Comparison of ENCODE assay signal across 9 mouse cellular contexts in the genomic region with DNA sequence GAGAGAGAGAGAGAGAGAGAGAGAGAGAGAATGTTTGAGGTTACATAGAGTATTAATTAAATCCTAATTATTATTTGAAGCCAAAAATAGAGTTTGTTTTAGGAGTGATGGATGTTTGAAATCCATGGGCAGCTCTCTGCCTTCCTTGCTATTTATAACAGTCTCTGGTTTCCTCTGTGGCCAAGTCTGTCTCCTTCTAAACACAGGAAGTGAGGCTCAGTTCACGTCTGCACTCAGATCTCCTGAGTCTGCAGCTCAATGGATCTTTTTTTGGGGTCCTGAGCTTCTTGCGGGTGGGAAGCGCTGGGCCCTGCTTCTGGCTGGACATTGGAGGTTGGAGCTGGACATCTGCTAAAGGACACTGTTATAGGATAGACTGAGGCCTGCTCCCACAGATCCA. TPM values are rescaled to one million over a fixed set of nuclear protein-coding genes. Genes with fewer than 3 reads are reported as not detected.
DNase-seq lines count a peak whose midpoint lies in the region; ATAC-seq and TF ChIP-seq lines count a peak whose summit lies in the region.
"Had no signal": no experiment of that assay in that cellular context is flagged by ENCODE, and none has a peak within 500 bp of the region (broad histone marks: within the 10 kb centered on the region; RNA-seq: fewer than 3 reads in every experiment).

No protein-coding gene starts in this region.

- H3K4me3 ChIP-seq in heart, embryonic 11.5 days (ENCODE audit: low read depth, low read length), result no peak overlapping the region
- H3K4me3 ChIP-seq in heart, adult 2 months, result no peak overlapping the region
- no peak overlapping the region for H3K4me3 ChIP-seq in liver, embryonic 11.5 days (ENCODE audit: low read depth, low read length)
- H3K4me3 ChIP-seq in liver, postnatal 0 days (ENCODE audit: low read depth, low read length), result no peak overlapping the region
- no peak overlapping the region for H3K4me3 ChIP-seq in cortical plate, adult 2 months (ENCODE audit: insufficient read depth, low read length)
- H3K4me3 ChIP-seq in myocyte, result no peak overlapping the region
- H3K4me3 ChIP-seq in forebrain, embryonic 12.5 days (replicated peaks), result no peak overlapping the region

- H3K27ac ChIP-seq in heart, embryonic 11.5 days (ENCODE audit: low read depth, low read length), result peak overlapping the region; percentile 47; the same call in 1 of the 2 replicates
- H3K27ac ChIP-seq in heart, adult 2 months, result no peak overlapping the region
- H3K27ac ChIP-seq in liver, embryonic 11.5 days (ENCODE audit: low read depth, low read length), result peak overlapping the region; percentile 59; the same call in 1 of the 2 replicates
- H3K27ac ChIP-seq in liver, postnatal 0 days (ENCODE audit: low read depth), result no peak overlapping the region
- peak overlapping the region; percentile 50 for H3K27ac ChIP-seq in cortical plate, adult 2 months (ENCODE audit: insufficient read depth, low read length)
- H3K27ac ChIP-seq in forebrain, embryonic 12.5 days, result no peak overlapping the region

- 0 out of 2 replicates have a peak overlapping the region, but pooled peaks have one; percentile 12 for H3K9ac ChIP-seq in heart, embryonic 11.5 days (ENCODE audit: low read depth, low read length)
- H3K9ac ChIP-seq in heart, adult 2 months (ENCODE audit: low read depth, low read length), result no peak overlapping the region
- H3K9ac ChIP-seq in liver, embryonic 11.5 days (ENCODE audit: low read depth, low read length), result no peak overlapping the region; the same call in 1 of the 2 replicates
- no peak overlapping the region for H3K9ac ChIP-seq in liver, postnatal 0 days (replicated peaks)
- H3K9ac ChIP-seq in forebrain, embryonic 12.5 days, result no peak overlapping the region

- intact Hi-C loops in heart, adult 2 months (cut with DNase I), result no loop called here

- no peak for ATAC-seq in heart, embryonic 11.5 days (replicated peaks; ENCODE audit: insufficient number of reproducible peaks, low FRiP score, low TSS enrichment)
- no peak for ATAC-seq in liver, embryonic 11.5 days (replicated peaks; ENCODE audit: low FRiP score)
- no peak for ATAC-seq in liver, postnatal 0 days
- no peak for ATAC-seq in forebrain, embryonic 12.5 days (ENCODE audit: low FRiP score)

- no peaks in the 10 kb centered on the region for H3K27me3 ChIP-seq in heart, embryonic 11.5 days (ENCODE audit: control insufficient read depth, insufficient read depth, low read length)
- H3K27me3 ChIP-seq in heart, adult 2 months (ENCODE audit: control insufficient read depth, insufficient read depth, low read length), result peaks cover 4% of the 10 kb centered on the region
- no peaks in the 10 kb centered on the region for H3K27me3 ChIP-seq in liver, embryonic 11.5 days (replicated peaks; ENCODE audit: control insufficient read depth, insufficient read depth, low read length)
- H3K27me3 ChIP-seq in liver, postnatal 0 days (ENCODE audit: insufficient read depth, low read length), result peaks cover 13% of the 10 kb centered on the region; the same call in 1 of the 2 replicates
- H3K27me3 ChIP-seq in myocyte (ENCODE audit: control insufficient read depth, insufficient read depth, insufficient read length), result no peaks in the 10 kb centered on the region
- peaks cover 4% of the 10 kb centered on the region; the same call in 1 of the 2 replicates for H3K27me3 ChIP-seq in forebrain, embryonic 12.5 days

- TF ChIP-seq POLR2A in heart, adult 2 months (IDR thresholded peaks at IDR 0.05; ENCODE audit: insufficient read depth, low read depth, low read length), result no peak
- no peak for TF ChIP-seq POLR2A in cortical plate, adult 2 months (IDR thresholded peaks at IDR 0.05; ENCODE audit: extremely low read depth, insufficient read depth, low read length)
- no peak for TF ChIP-seq POLR2A in myocyte (IDR thresholded peaks at IDR 0.05; ENCODE audit: insufficient read length, low read depth)

- WGBS in heart, embryonic 11.5 days (ENCODE audit: insufficient replicate concordance), result 38% methylated on average over 3 of the region's 3 CpGs
- WGBS in heart, adult 2 months, result 32% methylated on average over 3 of the region's 3 CpGs
- 31% methylated on average over 3 of the region's 3 CpGs for WGBS in liver, embryonic 11.5 days
- WGBS in liver, postnatal 0 days (ENCODE audit: insufficient replicate concordance), result 35% methylated on average over 3 of the region's 3 CpGs
- 88% methylated on average over 3 of the region's 3 CpGs for WGBS in forebrain, embryonic 12.5 days

- no peak for TF ChIP-seq CTCF in heart, adult 2 months (IDR thresholded peaks at IDR 0.05)
- no peak for TF ChIP-seq CTCF in liver, postnatal 0 days (IDR thresholded peaks at IDR 0.05; ENCODE audit: low read depth)
- no peak for TF ChIP-seq CTCF in cortical plate, adult 2 months (IDR thresholded peaks at IDR 0.05; ENCODE audit: extremely low read depth, insufficient read depth, low read length)

- no peak for DNase-seq in heart, adult 2 months
- DNase-seq in liver, embryonic 11.5 days (ENCODE audit: low spot score), result no peak
- DNase-seq in liver, postnatal 0 days, result no peak
- DNase-seq in urinary bladder, adult 2 months (ENCODE audit: low spot score), result no peak
- DNase-seq: lung, adult 2 months had no signal

- no peak overlapping the region for H3K4me2 ChIP-seq in heart, embryonic 11.5 days
- no peak overlapping the region for H3K4me2 ChIP-seq in liver, embryonic 11.5 days
- no peak overlapping the region for H3K4me2 ChIP-seq in liver, postnatal 0 days (ENCODE audit: low read depth, low read length)
- H3K4me2 ChIP-seq in myocyte (ENCODE audit: low read depth), result peak overlapping the region; percentile 65
- H3K4me2 ChIP-seq in forebrain, embryonic 12.5 days, result no peak overlapping the region

- no peak overlapping the region for H3ac ChIP-seq in myocyte (ENCODE audit: control insufficient read depth, insufficient read length)

- no peak for TF ChIP-seq EP300 in heart, adult 2 months (IDR thresholded peaks at IDR 0.05; ENCODE audit: insufficient read depth, low read depth, low read length)
- TF ChIP-seq EP300 in liver, postnatal 0 days (IDR thresholded peaks at IDR 0.05; ENCODE audit: low read depth), result no peak

- H3K36me3 ChIP-seq in heart, embryonic 11.5 days (ENCODE audit: control insufficient read depth, insufficient read depth, low read length), result no peaks in the 10 kb centered on the region
- H3K36me3 ChIP-seq in heart, adult 2 months (ENCODE audit: control insufficient read depth, insufficient read depth, low read length), result no peaks in the 10 kb centered on the region
- H3K36me3 ChIP-seq in liver, embryonic 11.5 days (ENCODE audit: control insufficient read depth, insufficient read depth, low read length), result no peaks in the 10 kb centered on the region
- no peaks in the 10 kb centered on the region for H3K36me3 ChIP-seq in liver, postnatal 0 days (replicated peaks; ENCODE audit: insufficient read depth, low read length)
- H3K36me3 ChIP-seq in myocyte (ENCODE audit: control insufficient read depth, insufficient read depth), result no peaks in the 10 kb centered on the region
- no peaks in the 10 kb centered on the region for H3K36me3 ChIP-seq in forebrain, embryonic 12.5 days (replicated peaks)

- peaks cover 56% of the 10 kb centered on the region for H3K4me1 ChIP-seq in heart, embryonic 11.5 days (ENCODE audit: control insufficient read depth, insufficient read depth, low read length)
- peaks cover 7% of the 10 kb centered on the region for H3K4me1 ChIP-seq in heart, adult 2 months (ENCODE audit: control insufficient read depth, insufficient read depth, low read length)
- peaks cover 39% of the 10 kb centered on the region for H3K4me1 ChIP-seq in liver, embryonic 11.5 days (replicated peaks; ENCODE audit: control insufficient read depth, insufficient read depth, low read length)
- H3K4me1 ChIP-seq in liver, postnatal 0 days (ENCODE audit: insufficient read depth), result peaks cover 39% of the 10 kb centered on the region
- H3K4me1 ChIP-seq in cortical plate, adult 2 months (ENCODE audit: control insufficient read depth, insufficient read depth, low read length), result peaks cover 11% of the 10 kb centered on the region
- peaks cover 23% of the 10 kb centered on the region for H3K4me1 ChIP-seq in forebrain, embryonic 12.5 days

- H3K79me2 ChIP-seq in heart, adult 2 months (replicated peaks; ENCODE audit: control insufficient read depth, insufficient read depth, low read length), result no peaks in the 10 kb centered on the region
- H3K79me2 ChIP-seq in myocyte (ENCODE audit: control insufficient read depth, insufficient read depth), result peaks cover 12% of the 10 kb centered on the region

- no peaks in the 10 kb centered on the region for H3K9me3 ChIP-seq in heart, embryonic 11.5 days (replicated peaks; ENCODE audit: control insufficient read depth, low read length)
- H3K9me3 ChIP-seq in liver, embryonic 11.5 days (ENCODE audit: control insufficient read depth, low read length), result no peaks in the 10 kb centered on the region
- H3K9me3 ChIP-seq in liver, postnatal 0 days (ENCODE audit: low read length), result no peaks in the 10 kb centered on the region
- H3K9me3 ChIP-seq in forebrain, embryonic 12.5 days, result no peaks in the 10 kb centered on the region

TF ChIP-seq in myocyte, 11 proteins besides CTCF, POLR2A, EP300 and RAD21:
- TF ChIP-seq MYOD1 (IDR thresholded peaks at IDR 0.05; ENCODE audit: control insufficient read depth in 1 of 3, insufficient read length in 2 of 3, low read depth in 2 of 3), result no peak
- no peak for TF ChIP-seq TCF12 (IDR thresholded peaks at IDR 0.05; ENCODE audit: insufficient read depth, poor library complexity, severe bottlenecking)
- TF ChIP-seq USF1 (IDR thresholded peaks at IDR 0.05; ENCODE audit: low read depth), result no peak
- TF ChIP-seq CEBPB (IDR thresholded peaks at IDR 0.05; ENCODE audit: insufficient read depth, poor library complexity, severe bottlenecking), result no peak
- no peak for TF ChIP-seq POLR2AphosphoS2 (IDR thresholded peaks at IDR 0.05; ENCODE audit: insufficient read length, low read depth)

RNA-seq across cellular contexts. Expression of a gene that starts 3.3 kb away (rescaled TPM):
- polyA plus RNA-seq in heart, embryonic 11.5 days (2014; fragmentation: Nextera tagmentation; extraction: Ambion mirVana), result 3.9 TPM in 2 replicates
- total RNA-seq in heart, adult 2 months (2021), result under 1 TPM; 0.78 to 0.98 TPM
- polyA plus RNA-seq in heart, adult 2 months (2012; rRNA removed), result 1.7 and 2.7 TPM in 2 replicates
- 3.6 and 4.8 TPM in 2 replicates for polyA plus RNA-seq in liver, embryonic 11.5 days (2014; fragmentation: Nextera tagmentation; extraction: Ambion mirVana)
- 0.91 and 1.1 TPM in 2 replicates for polyA plus RNA-seq in liver, postnatal 0 days (2015; fragmentation: Nextera tagmentation; extraction: Ambion mirVana)
- 42.5 and 44.4 TPM in 2 replicates for polyA plus RNA-seq in cortical plate, adult 2 months (2012; rRNA removed)
- polyA plus RNA-seq in myocyte (2012; fragmentation: generic; extraction: Trizol), result 16.8 TPM
- polyA plus RNA-seq in urinary bladder, adult 2 months (2012; rRNA removed), result 2.4 and 2.8 TPM in 2 replicates
- 45.7 and 47.7 TPM in 2 replicates for polyA plus RNA-seq in forebrain, embryonic 12.5 days (2016; fragmentation: Nextera tagmentation; extraction: Ambion mirVana)

Comparison
In these comparisons a context has a peak if more than half of its experiments do, and no peak if none do; other contexts are left out.
1. H3K27ac ChIP-seq: peak in heart, embryonic 11.5 days (single experiment), liver, embryonic 11.5 days (single experiment) and cortical plate, adult 2 months (single experiment); none in heart, adult 2 months (single experiment), liver, postnatal 0 days (single experiment) and forebrain, embryonic 12.5 days (single experiment).